Mouse (Mus musculus) frontal cortex, postnatal 36 days (tissue): ENCODE data around the gene Olfr1287.

Source experiments
- DNase-seq, 2 experiments: peaks; one replicate each; pipeline ENCODE4 v3.0.0; 2022; ENCODE audit warnings: low spot score in 2 of 2

The Olfr1287 gene

GRCm38 (mm10) chr2:111448842-111449241 is at the start of gene Olfr1287:
Gene Olfr1287, plus strand, starts transcription at chr2:111449142.
- no peak for DNase-seq

GRCm38 (mm10) chr2:111422931-111423330 is 26.0 kb upstream of the Olfr1287 start, which contains the start of gene Olfr1286:
Gene Olfr1286, minus strand, starts transcription at chr2:111423115.
- no peak for DNase-seq

DNA sequence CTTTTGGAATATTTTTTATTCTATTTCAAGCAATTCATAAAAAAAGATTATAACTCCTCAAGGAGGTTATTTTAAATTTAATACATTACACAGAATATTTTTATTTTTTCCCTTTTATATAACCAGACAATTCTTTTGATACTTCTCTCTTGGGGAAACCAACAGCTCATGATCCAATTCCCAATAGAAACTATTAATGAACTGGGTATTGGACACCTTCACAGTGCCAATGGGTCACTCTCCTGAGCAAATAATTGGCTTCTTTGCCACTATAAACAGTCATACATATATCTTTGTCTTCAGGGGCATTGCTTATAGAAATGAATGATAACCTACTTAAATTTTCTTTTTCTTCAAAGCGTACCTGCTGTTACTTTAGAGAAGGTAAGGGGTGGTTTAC is 24.9 kb downstream of the Olfr1287 start, which contains the start of gene Olfr1288:
Gene Olfr1288 (plus strand): TSS at position 301 of the 400 bp plus-strand sequence.
- DNase-seq, result no peak

- DNase-seq, result no peak
Measured at GRCm38 (mm10) chr2:111480519-111480918, 31.6 kb downstream of the Olfr1287 start, which contains the start of gene Olfr1289. Gene Olfr1289, plus strand, starts transcription at chr2:111480819.

GRCm38 (mm10) chr2:111493729-111494128 is 44.8 kb downstream of the Olfr1287 start, which contains the start of gene Olfr1290:
Gene Olfr1290, minus strand, starts transcription at chr2:111493829.
- no peak for DNase-seq

DNA sequence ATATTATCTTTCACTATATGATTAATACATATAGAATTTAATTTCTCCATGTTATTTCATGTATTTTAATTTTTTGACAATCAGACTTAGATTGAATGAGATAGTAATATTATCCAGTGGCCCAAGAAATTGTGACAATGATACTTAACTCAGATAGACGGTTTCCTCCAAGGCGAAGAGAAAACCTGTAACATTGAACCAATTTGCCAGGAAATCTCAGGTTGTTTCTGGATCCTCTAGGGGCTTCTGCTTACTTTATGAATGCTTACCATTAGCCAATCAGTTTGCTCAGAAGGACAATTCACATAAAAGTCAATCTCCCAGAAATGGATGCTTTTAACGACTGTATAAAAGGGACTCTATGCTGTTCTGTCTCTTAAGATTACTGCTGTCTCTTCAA is 47.9 kb downstream of the Olfr1287 start, which contains the start of gene Olfr1291-ps1:
Gene Olfr1291-ps1 (plus strand): TSS at position 301 of the 400 bp plus-strand sequence.
- DNase-seq, result no peak
